Mouse (Mus musculus): Measurements from ENCODE around the gene Manf. TPM values are rescaled to one million over a fixed set of nuclear protein-coding genes. Genes with fewer than 3 reads are reported as not detected.

The Manf gene
- polyA plus RNA-seq, 1 experiment from 2014 or later, result 171 TPM

GRCm38 (mm10) chr9:106876666-106877065 is 15.1 kb downstream of the Manf start:
- Histone ChIP-seq H3K4me1 (replicated peaks; ENCODE audit: control insufficient read depth, insufficient read depth, low read length) (no peaks in the 10 kb centered on the region; the same call in 1 of the 2 replicates), H3K27me3 (ENCODE audit: control insufficient read depth, insufficient read depth, low read length) (no peaks in the 10 kb centered on the region), H3K27ac (no peak overlapping the region), H3K9ac (no peak overlapping the region), H3K36me3 (replicated peaks; ENCODE audit: control insufficient read depth, insufficient read depth) (peaks cover 87% of the 10 kb centered on the region), H3K4me3 (replicated peaks; ENCODE audit: low read length) (no peak overlapping the region), H3K9me3 (ENCODE audit: control insufficient read depth, low read length) (no peaks in the 10 kb centered on the region), H3K4me2 (replicated peaks) (no peak overlapping the region)
- 97% methylated on average over 3 of the region's 3 CpGs for WGBS
- ATAC-seq (ENCODE audit: low FRiP score) (no peak), DNase-seq (ENCODE audit: low spot score) (no peak)

- 84% methylated on average over 5 of the region's 5 CpGs for WGBS
- no peak overlapping the region for H3K27ac ChIP-seq
- DNase-seq (ENCODE audit: low spot score) (no peak), ATAC-seq (ENCODE audit: low FRiP score) (no peak)
- no peak overlapping the region for H3K4me3 ChIP-seq (replicated peaks; ENCODE audit: low read length)
- no peak overlapping the region for H3K9ac ChIP-seq
- H3K27me3 ChIP-seq (ENCODE audit: control insufficient read depth, insufficient read depth, low read length), result no peaks in the 10 kb centered on the region
- H3K36me3 ChIP-seq (replicated peaks; ENCODE audit: control insufficient read depth, insufficient read depth), result peaks cover 74% of the 10 kb centered on the region
- no peaks in the 10 kb centered on the region for H3K4me1 ChIP-seq (replicated peaks; ENCODE audit: control insufficient read depth, insufficient read depth, low read length)
- no peaks in the 10 kb centered on the region for H3K9me3 ChIP-seq (ENCODE audit: control insufficient read depth, low read length)
- H3K4me2 ChIP-seq (replicated peaks), result no peak overlapping the region
Measured at GRCm38 (mm10) chr9:106874216-106874615, 17.6 kb downstream of the Manf start.

DNA sequence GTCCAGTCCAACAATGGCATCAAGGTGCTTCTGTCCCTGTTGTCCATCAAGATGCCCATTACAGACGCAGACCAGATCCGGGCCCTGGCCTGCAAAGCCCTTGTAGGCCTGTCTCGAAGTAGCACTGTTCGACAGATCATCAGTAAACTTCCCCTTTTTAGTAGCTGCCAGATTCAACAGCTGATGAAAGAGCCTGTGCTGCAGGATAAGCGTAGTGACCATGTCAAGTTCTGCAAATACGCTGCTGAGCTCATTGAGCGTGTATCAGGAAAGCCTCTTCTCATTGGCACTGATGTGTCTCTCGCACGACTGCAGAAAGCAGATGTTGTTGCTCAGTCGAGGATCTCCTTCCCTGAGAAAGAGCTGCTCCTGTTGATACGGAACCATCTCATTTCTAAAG is 33.7 kb downstream of the Manf start:
- no peak overlapping the region for H3K27ac ChIP-seq
- 96% methylated on average over 11 of the region's 11 CpGs for WGBS
- no peak for DNase-seq (ENCODE audit: low spot score)
- H3K9ac ChIP-seq, result no peak overlapping the region
- no peaks in the 10 kb centered on the region for H3K9me3 ChIP-seq (ENCODE audit: control insufficient read depth, low read length)
- ATAC-seq (ENCODE audit: low FRiP score), result no peak
- H3K4me1 ChIP-seq (replicated peaks; ENCODE audit: control insufficient read depth, insufficient read depth, low read length), result no peaks in the 10 kb centered on the region
- H3K4me2 ChIP-seq (replicated peaks), result no peak overlapping the region
- peaks cover 88% of the 10 kb centered on the region for H3K36me3 ChIP-seq (replicated peaks; ENCODE audit: control insufficient read depth, insufficient read depth)
- no peak overlapping the region for H3K4me3 ChIP-seq (replicated peaks; ENCODE audit: low read length)
- H3K27me3 ChIP-seq (ENCODE audit: control insufficient read depth, insufficient read depth, low read length), result no peaks in the 10 kb centered on the region

DNA sequence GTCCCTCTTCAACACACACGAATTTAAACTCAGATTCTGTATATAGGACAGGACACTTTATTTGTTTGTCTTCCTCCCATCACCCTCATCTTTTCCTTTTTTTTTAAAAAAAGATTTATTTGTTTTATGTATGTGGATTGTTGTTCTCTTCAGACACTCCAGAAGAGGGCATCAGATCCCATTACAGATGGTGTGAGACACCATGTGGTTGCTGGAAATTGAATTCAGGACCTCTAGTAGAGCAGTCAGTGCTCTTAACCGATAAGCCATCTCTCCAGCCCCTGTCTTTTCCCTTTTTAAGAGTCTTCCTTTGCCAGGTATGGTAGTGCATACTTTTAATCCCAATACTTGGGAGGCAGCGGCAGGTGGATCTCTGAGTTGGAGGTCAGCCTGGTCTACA is 35.1 kb downstream of the Manf start:
- Histone ChIP-seq H3K9ac (no peak overlapping the region), H3K4me3 (replicated peaks; ENCODE audit: low read length) (no peak overlapping the region), H3K4me2 (replicated peaks) (no peak overlapping the region), H3K27me3 (ENCODE audit: control insufficient read depth, insufficient read depth, low read length) (no peaks in the 10 kb centered on the region), H3K4me1 (replicated peaks; ENCODE audit: control insufficient read depth, insufficient read depth, low read length) (no peaks in the 10 kb centered on the region), H3K27ac (no peak overlapping the region), H3K36me3 (replicated peaks; ENCODE audit: control insufficient read depth, insufficient read depth) (peaks cover 92% of the 10 kb centered on the region), H3K9me3 (ENCODE audit: control insufficient read depth, low read length) (no peaks in the 10 kb centered on the region)
- 91% methylated on average over 3 of the region's 3 CpGs for WGBS
- ATAC-seq (ENCODE audit: low FRiP score), result no peak
- DNase-seq (ENCODE audit: low spot score), result no peak

DNA sequence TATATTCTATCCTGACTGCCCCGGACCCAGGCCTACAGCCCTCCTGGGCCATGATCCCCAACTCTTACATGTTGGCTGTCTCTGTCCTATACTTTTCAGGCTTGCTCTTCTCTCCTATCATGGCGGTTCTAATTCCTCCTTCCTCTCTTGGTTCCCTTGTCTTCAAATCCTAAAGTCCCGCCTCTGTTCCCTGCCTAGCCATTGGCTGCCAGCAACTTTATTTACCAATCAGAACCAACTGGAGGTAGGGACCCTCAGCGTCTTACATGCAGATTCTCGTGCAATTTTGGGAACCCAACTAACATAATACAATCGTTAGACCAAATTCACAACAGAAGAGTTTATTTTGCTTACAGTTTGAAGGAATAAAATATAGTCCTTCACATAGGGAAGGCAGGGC is 49.0 kb downstream of the Manf start:
- H3K27me3 ChIP-seq (ENCODE audit: control insufficient read depth, insufficient read depth, low read length), result no peaks in the 10 kb centered on the region
- H3K9ac ChIP-seq, result no peak overlapping the region
- no peak overlapping the region for H3K4me3 ChIP-seq (replicated peaks; ENCODE audit: low read length)
- 94% methylated on average over 6 of the region's 6 CpGs for WGBS
- ATAC-seq (ENCODE audit: low FRiP score), result no peak
- DNase-seq (ENCODE audit: low spot score), result no peak
- peaks cover 87% of the 10 kb centered on the region for H3K36me3 ChIP-seq (replicated peaks; ENCODE audit: control insufficient read depth, insufficient read depth)
- H3K4me2 ChIP-seq (replicated peaks), result no peak overlapping the region
- H3K27ac ChIP-seq, result no peak overlapping the region
- no peaks in the 10 kb centered on the region for H3K9me3 ChIP-seq (ENCODE audit: control insufficient read depth, low read length)
- H3K4me1 ChIP-seq (replicated peaks; ENCODE audit: control insufficient read depth, insufficient read depth, low read length), result no peaks in the 10 kb centered on the region

DNA sequence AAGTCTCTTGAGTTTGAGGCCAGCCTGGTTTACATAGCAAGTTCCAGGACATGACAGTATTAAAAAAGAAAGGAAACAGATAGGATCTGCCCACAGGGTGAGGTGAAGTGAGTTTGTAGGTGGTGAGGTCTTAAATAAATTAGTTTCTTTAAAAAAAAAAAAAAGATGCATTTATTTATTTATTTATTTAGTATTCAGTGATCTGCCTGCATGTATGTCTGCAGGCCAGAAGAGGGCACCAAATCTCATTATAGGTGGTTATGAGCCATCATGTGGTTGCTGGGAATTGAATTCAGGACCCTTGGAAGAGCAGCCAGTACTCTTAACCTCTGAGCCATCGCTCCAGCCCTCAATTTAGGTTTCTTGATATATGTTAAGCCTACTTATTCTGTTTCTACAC is 51.2 kb downstream of the Manf start:
- DNase-seq (ENCODE audit: low spot score) (no peak), ATAC-seq (ENCODE audit: low FRiP score) (no peak)
- WGBS, result 92% methylated on average over 1 of the region's 1 CpGs
- no peak overlapping the region for H3K9ac ChIP-seq
- no peak overlapping the region for H3K4me2 ChIP-seq (replicated peaks)
- H3K36me3 ChIP-seq (replicated peaks; ENCODE audit: control insufficient read depth, insufficient read depth), result peaks cover 86% of the 10 kb centered on the region
- H3K4me3 ChIP-seq (replicated peaks; ENCODE audit: low read length), result no peak overlapping the region
- H3K9me3 ChIP-seq (ENCODE audit: control insufficient read depth, low read length), result no peaks in the 10 kb centered on the region
- H3K27ac ChIP-seq, result no peak overlapping the region
- no peaks in the 10 kb centered on the region for H3K27me3 ChIP-seq (ENCODE audit: control insufficient read depth, insufficient read depth, low read length)
- no peaks in the 10 kb centered on the region for H3K4me1 ChIP-seq (replicated peaks; ENCODE audit: control insufficient read depth, insufficient read depth, low read length)

- peak overlapping the region; percentile 78 for H3K4me3 ChIP-seq (replicated peaks; ENCODE audit: low read length)
- no peaks in the 10 kb centered on the region for H3K36me3 ChIP-seq (replicated peaks; ENCODE audit: control insufficient read depth, insufficient read depth)
- peak overlapping the region; percentile 82 for H3K9ac ChIP-seq
- ATAC-seq (ENCODE audit: low FRiP score) (peak; percentile 59; the same call in 1 of the 2 replicates), DNase-seq (ENCODE audit: low spot score) (peak; percentile 69)
- H3K27ac ChIP-seq, result peak overlapping the region; percentile 90
- peaks cover 7% of the 10 kb centered on the region; the same call in 1 of the 2 replicates for H3K4me1 ChIP-seq (replicated peaks; ENCODE audit: control insufficient read depth, insufficient read depth, low read length)
- H3K4me2 ChIP-seq (replicated peaks), result peak overlapping the region; percentile 85
- WGBS, result 3% methylated on average over 32 of the region's 32 CpGs
- no peaks in the 10 kb centered on the region for H3K9me3 ChIP-seq (ENCODE audit: control insufficient read depth, low read length)
- H3K27me3 ChIP-seq (ENCODE audit: control insufficient read depth, insufficient read depth, low read length), result no peaks in the 10 kb centered on the region
Measured at GRCm38 (mm10) chr9:106822381-106823104, 69.2 kb downstream of the Manf start.

- H3K9ac ChIP-seq, result peak within 1 kb of the TSS; percentile 82
- H3K9me3 ChIP-seq (ENCODE audit: control insufficient read depth, low read length), result no peaks in the 10 kb centered on the region
- no peaks in the 10 kb centered on the region for H3K36me3 ChIP-seq (replicated peaks; ENCODE audit: control insufficient read depth, insufficient read depth)
- peak within 1 kb of the TSS; percentile 90 for H3K27ac ChIP-seq
- H3K27me3 ChIP-seq (ENCODE audit: control insufficient read depth, insufficient read depth, low read length), result no peaks in the 10 kb centered on the region
- under 1% methylated on average over 65 of the region's 71 CpGs for WGBS
- H3K4me3 ChIP-seq (replicated peaks; ENCODE audit: low read length), result peak within 1 kb of the TSS; percentile 78
- ATAC-seq (ENCODE audit: low FRiP score) (peak; percentile 97), DNase-seq (ENCODE audit: low spot score) (peak; percentile 99)
- H3K4me1 ChIP-seq (replicated peaks; ENCODE audit: control insufficient read depth, insufficient read depth, low read length), result peaks cover 7% of the 10 kb centered on the region; the same call in 1 of the 2 replicates
- peak within 1 kb of the TSS; percentile 85 for H3K4me2 ChIP-seq (replicated peaks)
Measured at GRCm38 (mm10) chr9:106821618-106822380, 70.0 kb downstream of the Manf start, which contains the start of gene Dcaf1. Gene Dcaf1, plus strand, starts transcription at chr9:106821874.

- H3K27me3 ChIP-seq (ENCODE audit: control insufficient read depth, insufficient read depth, low read length), result no peaks in the 10 kb centered on the region
- H3K4me2 ChIP-seq (replicated peaks), result peak overlapping the region; percentile 52
- whole genome bisulfite sequencing, result 52% methylated on average over 15 of the region's 15 CpGs
- peak overlapping the region; percentile 34 for H3K27ac ChIP-seq
- peaks cover 7% of the 10 kb centered on the region; the same call in 1 of the 2 replicates for H3K4me1 ChIP-seq (replicated peaks; ENCODE audit: control insufficient read depth, insufficient read depth, low read length)
- peak overlapping the region; percentile 45 for H3K9ac ChIP-seq
- no peaks in the 10 kb centered on the region for H3K9me3 ChIP-seq (ENCODE audit: control insufficient read depth, low read length)
- peak; percentile 24 for DNase-seq (ENCODE audit: low spot score)
- H3K4me3 ChIP-seq (replicated peaks; ENCODE audit: low read length), result peak overlapping the region; percentile 78
- H3K36me3 ChIP-seq (replicated peaks; ENCODE audit: control insufficient read depth, insufficient read depth), result no peaks in the 10 kb centered on the region
- ATAC-seq (ENCODE audit: low FRiP score), result no peak
Measured at GRCm38 (mm10) chr9:106821050-106821617, 70.6 kb downstream of the Manf start.

Data from hindbrain, embryonic 14.5 days (tissue).